Mouse (Mus musculus) frontal cortex, adult 2 months (tissue): ENCODE measurements around the gene Dock11. TPM values are rescaled to one million over a fixed set of nuclear protein-coding genes. Genes with fewer than 3 reads are reported as not detected.

Experiments used
- DNase-seq, 2 experiments: peaks; one replicate each; pipeline ENCODE4 v3.0.0; 2022; ENCODE audit warnings: low spot score in 1 of 2; ENCODE audit errors: extremely low spot score in 1 of 2
- polyA plus RNA-seq: library from polyadenylated mRNA; depleted of rRNA; stranded (reverse); fragments of >200 nt; gene quantifications from 2 replicates; pipeline ENCODE4 v1.2.3, GENCODE M21; 2012

Gene Dock11
- polyA plus RNA-seq, 1 experiment = 7.5 TPM

DNA sequence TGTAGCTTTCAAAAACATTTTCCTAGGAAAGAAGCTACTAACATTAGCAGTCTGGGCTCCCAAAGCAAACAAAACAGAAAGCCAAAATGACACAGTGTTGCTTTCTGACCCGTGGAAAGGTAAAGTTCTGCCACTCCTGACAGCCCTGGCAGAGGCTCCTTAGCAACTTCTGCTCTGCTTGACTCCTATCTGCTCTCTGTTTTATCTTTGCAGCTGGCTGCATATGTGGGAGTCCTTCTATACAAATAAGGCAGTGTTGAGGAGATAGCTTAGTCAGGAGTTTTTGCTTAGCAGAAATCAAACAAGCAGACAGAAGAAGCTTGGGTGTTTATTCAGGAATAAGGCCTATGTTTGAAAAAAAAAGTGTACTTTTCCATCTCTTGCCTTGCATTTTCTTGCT lies 57.8 kb downstream of the Dock11 start:
- DNase-seq = no peak

DNA sequence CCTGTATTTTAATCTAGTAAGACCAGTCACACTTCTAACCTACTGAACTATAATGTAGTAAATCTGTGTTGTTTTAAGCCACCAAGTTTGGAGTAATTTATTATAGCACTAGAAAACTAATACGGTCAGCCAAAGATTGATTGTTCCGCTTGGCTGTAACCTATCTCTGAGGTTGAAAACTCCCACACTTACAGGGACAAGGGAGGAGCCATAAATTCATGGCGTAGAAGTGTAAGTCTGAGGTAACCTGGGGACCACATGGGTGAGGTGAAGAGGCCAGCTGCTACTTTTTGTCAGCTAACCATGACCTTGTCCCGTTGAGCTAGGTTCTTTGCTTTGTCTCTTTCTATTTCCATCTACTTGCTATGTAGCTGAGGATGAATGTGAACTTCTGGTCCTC lies 61.5 kb downstream of the Dock11 start:
- DNase-seq = no peak

DNA sequence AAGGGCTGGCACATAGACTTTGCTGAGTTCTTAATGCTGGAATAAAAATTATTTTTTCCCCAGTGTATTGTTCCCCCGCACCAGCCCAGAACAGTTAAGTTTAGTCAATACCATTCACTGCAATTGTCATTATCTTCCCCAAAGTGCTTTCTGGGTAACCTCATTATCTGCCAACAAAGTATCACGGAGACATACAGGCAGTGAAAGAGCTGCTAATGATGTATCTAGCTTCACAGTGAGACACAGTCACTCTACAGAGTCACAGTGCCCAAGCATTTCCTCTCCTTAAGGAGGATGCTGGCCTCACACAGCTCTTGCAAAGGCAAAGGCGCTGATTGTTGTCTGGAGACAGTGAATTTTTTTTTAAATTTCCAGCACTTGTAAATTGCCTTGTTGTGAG lies 63.3 kb downstream of the Dock11 start:
- DNase-seq = no peak

DNA sequence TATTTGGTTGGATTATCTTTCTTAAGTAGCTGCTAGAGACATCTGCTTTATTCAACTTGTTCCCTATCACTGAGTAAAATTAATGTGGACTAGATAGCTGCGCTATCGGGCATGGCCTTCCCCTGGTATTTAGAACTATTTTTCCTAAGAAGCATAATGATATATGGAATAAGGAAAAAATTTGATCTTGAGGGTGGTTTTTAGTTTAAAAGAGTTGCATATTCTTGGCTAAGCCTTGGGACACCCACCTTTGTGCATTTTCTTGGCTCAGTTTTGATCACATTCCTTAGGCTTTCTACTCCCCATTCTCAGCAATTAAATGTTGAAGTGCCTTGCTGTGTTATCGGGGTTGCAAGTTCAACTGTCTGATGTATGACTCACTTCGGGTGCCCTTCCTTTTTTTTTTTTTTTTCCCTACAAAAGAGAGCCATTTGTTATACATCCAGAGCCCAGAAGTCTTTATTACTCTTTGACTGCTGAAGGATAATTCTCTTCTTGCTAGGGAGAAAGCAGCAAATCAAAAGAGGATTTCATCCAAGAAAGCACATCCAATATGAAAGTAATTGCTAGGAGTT lies 64.0 kb downstream of the Dock11 start:
- DNase-seq = no peak

DNA sequence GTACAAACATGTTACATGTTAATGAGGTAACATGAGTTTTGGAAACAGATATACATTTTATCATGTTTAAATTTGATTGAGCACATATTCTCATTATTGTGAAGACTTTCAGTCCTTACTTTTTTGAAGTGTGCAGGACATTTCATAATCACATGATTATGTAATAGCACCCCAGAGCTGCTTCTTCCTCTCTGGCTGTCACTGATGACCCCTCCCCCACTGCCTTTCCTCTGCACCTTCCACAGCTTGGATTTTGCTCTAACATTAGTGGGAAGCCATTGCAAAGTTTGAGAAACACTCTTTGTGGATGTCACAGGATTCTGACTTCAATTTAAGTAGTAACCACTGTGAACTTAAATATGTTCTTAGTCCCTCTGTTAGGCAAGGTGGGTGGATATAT lies 67.6 kb downstream of the Dock11 start:
- DNase-seq = no peak

GRCm38 (mm10) chrX:35963087-35963486 lies 74.5 kb downstream of the Dock11 start:
- no peak for DNase-seq

DNA sequence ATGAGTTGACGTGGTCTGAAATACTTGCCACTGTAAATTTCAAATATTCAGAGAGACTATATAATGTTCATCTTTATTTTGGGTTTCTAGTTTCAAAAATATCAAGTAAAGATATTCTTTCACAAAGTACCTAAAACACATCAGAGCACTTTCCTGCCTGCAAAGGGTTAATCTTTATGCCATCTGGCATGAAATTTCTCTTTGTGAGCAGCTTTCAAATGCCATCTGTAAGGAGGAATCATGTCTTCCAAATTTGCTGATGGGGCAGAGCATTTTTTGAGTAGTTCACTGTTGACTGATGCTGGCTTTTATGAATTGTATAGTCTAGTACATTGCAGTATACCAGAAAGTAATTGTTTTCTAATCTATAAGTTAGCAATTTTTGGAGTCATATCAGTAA lies 80.6 kb downstream of the Dock11 start:
- DNase-seq = no peak

- DNase-seq = no peak
Measured at GRCm38 (mm10) chrX:35976657-35977056, 88.0 kb downstream of the Dock11 start.

DNA sequence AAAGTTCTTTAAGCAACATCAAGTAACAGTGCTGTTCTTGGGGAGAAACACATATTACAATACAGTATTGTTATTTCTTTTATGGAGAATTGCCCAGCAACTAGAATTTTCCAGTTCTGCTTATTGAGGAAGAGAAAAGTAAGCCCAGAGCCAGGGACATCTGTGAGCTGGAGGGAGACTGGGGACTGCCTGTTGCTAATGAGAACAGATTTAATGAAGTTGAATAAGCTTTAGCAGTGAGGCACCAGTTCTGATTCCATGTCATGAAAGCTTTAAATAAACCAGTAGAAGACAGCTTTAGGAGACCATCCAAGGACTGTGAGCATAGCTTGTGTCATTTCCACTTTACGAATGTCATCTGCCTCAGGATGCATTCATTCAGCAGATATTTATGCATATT lies 99.3 kb downstream of the Dock11 start:
- no peak for DNase-seq

DNA sequence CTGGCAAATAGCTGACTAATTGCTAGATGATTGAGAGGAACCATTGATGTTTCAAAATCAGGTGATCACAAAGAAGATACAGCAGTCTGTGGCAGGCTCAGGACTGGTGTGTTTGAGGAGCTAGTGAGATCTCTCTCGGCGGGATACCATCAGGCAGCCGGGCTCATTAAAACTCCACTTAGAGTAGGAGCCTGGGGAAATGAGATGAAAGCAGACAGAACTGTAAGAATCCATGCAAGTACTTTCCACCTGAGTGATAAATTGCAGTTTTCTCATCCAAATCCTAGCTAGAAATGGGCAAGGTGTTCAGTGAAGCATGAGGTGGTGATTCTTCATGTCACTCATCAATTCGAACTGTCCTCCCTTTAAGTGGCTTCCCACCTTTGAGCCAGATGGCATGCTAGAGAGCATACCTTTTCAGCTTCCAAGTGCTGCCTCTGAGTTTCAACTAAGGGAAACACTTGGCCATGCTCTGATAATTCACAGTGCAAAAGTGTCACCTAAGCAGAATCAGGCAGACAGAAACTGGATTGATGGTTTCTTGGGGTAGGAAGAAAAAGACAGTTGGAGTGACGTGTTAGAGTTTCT lies 102.0 kb downstream of the Dock11 start:
- DNase-seq = no peak

DNA sequence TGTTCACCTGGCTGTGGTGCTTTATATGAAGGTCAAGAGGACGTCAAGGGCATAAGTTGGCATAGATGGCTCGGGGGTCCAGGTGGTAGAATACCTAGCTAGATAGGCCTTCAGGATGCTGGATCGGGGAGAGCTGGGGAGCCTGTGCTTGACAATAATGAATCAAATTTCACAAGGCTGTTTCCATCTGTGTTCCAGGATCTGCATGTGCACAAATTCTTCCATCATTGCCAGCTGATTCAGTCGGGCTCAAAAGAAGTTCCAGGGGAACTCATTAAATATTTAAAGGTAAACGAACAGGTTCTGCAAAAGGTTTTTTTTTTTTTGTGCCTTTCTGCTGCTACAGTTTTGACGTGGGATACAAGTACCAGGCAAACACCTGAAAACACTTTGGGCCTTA lies 105.6 kb downstream of the Dock11 start:
- DNase-seq = no peak

- DNase-seq = peak; percentile 2 to 47
Measured at GRCm38 (mm10) chrX:35997004-35997403, 108.4 kb downstream of the Dock11 start.

- DNase-seq = no peak
Measured at GRCm38 (mm10) chrX:35997793-35998419, 109.3 kb downstream of the Dock11 start.

GRCm38 (mm10) chrX:36025651-36026050 lies 137.0 kb downstream of the Dock11 start:
- DNase-seq = no peak

- DNase-seq = no peak
Measured at GRCm38 (mm10) chrX:36031113-36031512, 142.5 kb downstream of the Dock11 start.

GRCm38 (mm10) chrX:36034045-36034444 lies 145.4 kb downstream of the Dock11 start:
- DNase-seq = no peak

DNA sequence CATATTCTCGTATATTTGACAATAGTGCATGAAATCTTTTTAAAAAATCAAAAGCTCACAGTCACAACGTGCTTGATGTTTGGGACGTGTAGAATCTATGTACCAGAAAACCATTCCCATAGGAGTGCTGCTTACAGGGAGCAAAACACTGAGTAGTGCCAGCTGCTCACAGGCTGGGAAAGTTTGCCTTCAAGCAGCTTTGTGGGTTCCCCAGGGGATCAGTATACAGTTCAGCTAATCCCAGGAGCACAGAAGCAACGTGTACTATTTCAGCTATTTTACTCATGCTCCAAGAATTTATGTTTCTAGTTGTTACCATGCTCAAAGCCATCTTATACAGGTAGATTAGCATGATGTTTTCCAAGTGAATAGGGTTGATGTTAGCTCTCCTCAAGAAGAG lies 157.1 kb downstream of the Dock11 start:
- no peak for DNase-seq

DNA sequence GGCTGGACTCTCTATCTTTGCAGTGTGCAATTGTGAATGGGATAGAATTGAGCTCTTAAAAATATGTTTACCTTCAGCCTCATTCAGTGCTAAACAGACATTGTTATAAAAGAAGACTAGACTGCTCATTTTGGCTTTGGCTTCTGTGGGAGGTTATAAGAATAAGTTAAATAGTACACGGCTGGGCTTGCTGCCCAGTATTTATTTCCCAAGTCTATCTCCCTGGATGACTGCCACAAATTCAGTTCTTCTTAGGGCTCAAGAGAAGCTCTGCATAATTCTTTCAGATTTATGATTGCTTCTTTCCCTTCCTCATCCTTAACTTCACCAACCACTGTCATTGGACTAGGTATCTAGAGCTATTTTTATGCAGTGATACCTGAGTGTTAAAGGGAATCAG lies 158.8 kb downstream of the Dock11 start:
- peak in 1 of 2 experiments; percentile 59 for DNase-seq

- DNase-seq = no peak
Measured at GRCm38 (mm10) chrX:36050312-36050711, 161.7 kb downstream of the Dock11 start.

- DNase-seq = no peak
Measured at GRCm38 (mm10) chrX:36073997-36074396, 185.4 kb downstream of the Dock11 start.

- no peak for DNase-seq
Measured at GRCm38 (mm10) chrX:36077164-36077563, 188.5 kb downstream of the Dock11 start.

DNA sequence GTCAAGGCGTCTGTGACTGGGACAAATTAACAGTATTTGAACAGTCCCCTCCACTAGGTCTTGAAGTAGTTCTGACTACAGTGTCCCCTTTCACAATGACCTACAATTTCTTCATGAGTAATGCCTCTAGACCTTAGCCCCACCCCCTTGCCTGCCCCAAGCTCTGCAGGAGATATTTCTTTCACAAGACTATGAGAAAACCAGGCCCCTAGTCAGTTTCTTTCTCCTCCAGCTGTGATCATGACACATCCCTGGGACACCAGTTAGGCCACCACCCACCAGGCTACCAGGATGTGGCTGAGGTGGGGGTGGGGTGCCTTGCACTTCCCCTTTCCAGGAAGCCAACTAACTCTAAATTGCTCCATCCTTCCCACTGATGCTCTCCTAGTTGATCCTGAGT lies 194.3 kb downstream of the Dock11 start:
- no peak for DNase-seq
